Mouse (Mus musculus) layer of hippocampus, adult 8-10 months (tissue): ENCODE data around the gene Rbfox1. TPM values are rescaled to one million over a fixed set of nuclear protein-coding genes. Genes with fewer than 3 reads are reported as not detected.

Experiments used
- DNase-seq, 2 experiments: peaks; one replicate each; pipeline ENCODE4 v3.0.0; 2022; ENCODE audit warnings: low spot score in 2 of 2
- total RNA-seq, 4 experiments: library from RNA; stranded (reverse); gene quantifications; 2 replicates each; pipeline ENCODE4 v1.2.4; 2022

Rbfox1 gene
- total RNA-seq, 4 experiments from 2014 or later = 328 to 354 (median 345) TPM

DNA sequence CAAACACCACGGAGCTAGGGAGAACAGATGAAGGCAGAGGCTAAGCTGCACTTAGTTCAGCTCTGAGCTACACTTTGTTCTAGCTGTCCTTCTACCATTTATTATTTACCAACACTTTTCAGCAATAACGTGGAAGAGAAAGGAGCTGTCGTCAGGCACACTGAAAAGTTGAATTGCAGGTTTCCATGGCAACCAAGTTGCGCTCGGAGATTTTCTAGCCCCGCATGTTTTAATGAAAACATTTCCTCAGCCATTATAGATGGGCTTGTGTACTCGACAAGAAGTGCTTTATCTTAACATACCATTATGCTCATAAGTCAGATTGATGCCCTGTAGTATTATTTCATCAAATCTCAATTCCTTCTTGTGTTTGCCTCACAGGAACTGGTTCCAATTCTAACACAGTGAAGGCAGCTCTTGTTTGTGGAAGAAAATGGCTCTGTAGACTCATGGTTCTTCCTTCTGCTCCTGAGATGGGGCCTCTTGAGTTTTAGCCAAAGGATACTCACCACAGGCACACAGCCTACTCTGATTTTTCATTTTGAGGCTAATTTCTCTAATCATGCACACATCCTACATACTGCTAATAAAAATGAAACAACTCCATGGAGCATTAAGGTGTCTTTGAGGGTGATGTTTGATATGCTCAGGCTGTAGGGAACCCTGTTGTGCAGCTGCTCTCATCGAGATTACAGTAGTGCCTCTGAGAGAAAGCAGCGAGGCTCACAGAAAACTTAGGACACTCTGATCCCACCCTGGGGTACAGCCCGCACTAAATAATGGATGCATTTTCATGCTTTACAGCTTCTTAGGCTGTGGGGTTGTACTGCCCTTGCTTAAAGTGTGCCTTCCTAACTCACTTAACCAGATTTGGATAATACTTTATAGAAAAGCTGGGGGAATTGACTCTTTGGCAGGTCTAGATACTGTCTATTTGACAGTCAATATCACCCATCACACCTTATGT, 107.2 kb downstream of the Rbfox1 start:
- peak in 1 of 2 experiments; percentile 49 for DNase-seq

DNA sequence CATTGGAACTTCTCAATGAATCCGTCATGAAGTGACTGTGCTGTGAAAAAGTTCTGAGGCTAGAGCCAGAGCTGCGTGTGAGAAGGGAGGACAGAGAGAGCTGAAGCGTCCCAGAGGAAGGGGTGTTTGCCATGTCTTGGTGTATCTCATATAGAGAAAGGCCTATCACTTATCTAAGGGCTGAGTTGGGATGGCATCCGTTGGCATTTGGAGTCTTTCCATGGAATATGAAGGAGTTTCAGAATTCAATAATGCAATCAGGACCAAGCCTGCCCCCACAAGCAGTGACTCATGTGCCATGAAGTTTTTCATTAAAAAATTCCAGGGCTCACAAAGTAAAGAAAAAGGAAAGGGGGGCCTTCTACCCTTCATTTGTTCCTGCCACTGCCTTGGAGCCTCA, 112.0 kb downstream of the Rbfox1 start:
- no peak for DNase-seq

DNA sequence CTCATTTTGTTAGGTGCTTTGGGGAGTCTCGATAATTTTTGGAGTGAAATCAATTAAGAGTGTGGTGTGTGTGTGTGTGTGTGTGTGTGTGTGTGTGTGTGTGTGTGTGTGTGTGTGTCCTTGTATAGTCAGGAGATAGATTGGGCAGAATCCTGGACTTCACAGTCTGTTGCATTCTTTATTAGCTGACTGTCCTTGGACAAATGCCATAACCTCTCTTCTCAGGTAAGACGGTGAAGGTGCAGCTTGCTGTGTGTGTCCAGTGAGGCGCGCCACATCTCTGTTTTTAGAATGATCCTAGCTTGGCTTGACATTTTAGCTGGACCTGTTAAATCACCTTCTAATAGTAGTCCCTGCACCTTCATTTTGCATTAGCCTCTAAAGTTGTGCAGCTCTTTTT, 112.5 kb downstream of the Rbfox1 start:
- no peak for DNase-seq

DNA sequence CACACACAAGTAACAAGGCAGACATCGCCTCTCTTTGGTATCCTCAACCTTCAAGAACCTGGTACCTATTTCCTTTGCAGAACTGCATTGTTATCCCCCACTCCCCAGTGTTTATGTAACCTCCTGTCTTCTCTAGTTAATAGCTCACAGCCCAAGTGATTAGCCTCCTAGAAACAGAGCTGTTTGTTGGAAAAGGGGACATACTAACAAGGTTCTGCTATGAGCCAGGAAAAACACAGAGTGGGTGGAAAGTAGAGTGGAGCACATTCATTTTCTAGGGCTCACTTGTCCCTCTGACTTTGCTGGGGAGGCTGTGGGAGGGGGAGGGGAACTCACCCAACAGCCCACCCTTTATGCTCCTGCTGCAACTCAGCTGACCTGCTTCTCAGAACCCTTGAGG, 114.9 kb downstream of the Rbfox1 start:
- no peak for DNase-seq

DNA sequence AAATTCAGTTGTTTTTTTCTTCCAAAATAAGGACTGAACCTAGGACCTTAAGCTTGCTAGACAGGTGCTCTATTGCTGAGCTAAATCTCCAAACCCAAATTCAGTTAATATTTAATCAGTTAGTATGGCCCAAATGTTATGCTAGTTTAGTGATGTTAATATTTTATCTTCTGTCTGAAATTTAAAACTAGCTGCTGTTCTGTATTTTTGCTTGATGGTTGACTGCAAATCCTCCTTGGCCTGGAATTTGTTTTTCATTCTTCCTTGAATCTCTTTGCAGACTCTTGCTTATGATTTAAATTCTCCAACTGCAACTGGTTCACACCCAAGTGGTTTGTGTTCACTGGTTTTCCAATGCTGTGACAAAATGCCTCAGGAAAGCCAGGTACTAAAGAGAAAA, 121.8 kb downstream of the Rbfox1 start:
- DNase-seq = no peak

DNA sequence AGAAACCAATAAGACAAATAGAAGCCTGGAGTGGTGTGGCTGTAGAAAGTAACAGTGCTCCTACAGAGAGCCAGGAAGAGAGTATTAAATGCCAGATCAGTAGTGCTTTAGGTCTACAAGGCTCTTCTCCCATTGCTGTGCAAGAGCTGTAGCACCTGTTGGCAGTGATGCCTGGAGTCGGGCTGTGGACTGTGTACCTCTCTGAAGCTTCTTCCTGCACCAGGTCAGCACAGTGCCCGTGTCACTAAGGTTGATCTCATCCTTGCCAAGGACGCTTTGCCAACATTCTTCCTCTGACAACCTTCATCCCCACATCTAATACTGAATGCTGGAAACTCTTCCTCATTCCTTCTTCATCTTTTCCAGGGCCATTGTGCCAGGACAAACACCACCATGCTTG, 127.7 kb downstream of the Rbfox1 start:
- DNase-seq = no peak

DNA sequence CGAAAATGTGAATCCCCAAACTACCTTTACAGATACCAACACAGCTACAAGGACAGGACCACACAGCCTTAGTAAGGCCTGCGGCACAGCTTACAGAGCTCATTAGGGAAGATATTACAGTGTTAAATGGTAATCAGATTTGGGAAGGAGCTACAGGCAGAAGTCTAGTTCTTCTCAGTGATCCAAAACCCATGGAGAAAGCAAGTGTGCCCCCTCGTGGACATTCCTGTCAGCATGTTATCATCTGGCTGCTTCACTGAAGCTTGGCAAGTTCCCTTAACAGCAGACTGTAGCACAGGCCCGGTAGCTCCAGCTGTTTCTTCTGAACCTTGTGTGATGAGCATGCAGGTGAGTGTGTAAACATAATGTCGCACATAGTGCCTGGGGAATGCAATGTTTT, 133.5 kb downstream of the Rbfox1 start:
- DNase-seq = peak; percentile 84 to 94

DNA sequence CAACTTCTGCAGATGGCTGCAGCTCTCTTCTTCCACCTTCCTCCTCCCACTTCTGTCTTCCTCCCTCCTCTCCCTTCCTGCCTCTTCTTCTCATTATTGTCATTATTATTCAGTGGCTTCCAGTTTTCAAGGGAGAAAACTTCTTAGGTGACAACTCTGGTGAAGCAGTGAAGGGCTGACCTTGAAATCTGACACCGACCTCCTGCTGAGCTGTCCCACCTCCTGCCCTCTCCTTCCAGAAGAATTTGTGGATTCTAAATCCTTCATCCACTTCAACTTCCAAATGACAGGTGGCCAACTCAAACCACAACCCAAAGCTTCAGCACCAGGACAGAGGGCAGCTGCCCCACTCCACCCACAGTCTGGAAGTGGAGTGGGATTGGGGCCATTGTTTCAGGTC, 134.2 kb downstream of the Rbfox1 start:
- DNase-seq = no peak

DNA sequence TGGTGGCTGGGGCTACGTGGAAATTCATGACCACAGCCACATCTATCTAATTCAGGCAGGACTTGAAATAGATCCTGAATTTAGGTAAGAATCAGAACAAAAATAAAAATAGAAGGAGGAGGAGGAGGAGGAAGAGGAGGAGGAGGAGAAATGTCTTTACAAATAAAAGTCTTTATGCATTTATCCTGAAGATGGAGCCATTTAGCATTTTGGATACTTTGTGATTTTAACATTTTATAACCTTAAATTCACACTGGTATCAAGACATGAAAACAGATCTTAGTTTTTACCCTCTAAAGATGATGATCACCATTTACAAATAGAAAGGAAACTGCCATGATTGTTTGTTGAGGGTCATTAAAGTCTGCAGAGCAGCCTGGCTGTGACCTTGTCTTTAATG, 146.1 kb downstream of the Rbfox1 start:
- DNase-seq = no peak

DNA sequence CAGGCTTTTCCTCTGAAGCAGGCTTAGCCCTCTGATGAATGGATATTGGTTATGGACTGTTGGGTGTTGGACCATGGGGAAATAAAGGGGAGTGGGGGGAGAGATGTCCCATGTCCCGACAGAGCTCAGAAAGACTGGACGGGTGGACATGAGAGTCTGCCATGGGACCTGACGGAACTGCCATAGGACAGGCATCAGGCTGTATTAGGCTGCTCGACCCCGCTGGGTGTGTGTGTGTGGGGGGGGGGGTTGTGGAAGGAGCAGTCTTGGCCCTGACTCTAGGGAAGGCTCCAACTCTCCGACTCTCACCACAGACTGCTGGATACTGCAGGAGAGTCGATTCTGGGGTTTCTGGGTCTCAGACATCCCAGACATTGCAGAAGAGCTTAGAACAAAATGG, 147.4 kb downstream of the Rbfox1 start:
- DNase-seq = no peak

DNA sequence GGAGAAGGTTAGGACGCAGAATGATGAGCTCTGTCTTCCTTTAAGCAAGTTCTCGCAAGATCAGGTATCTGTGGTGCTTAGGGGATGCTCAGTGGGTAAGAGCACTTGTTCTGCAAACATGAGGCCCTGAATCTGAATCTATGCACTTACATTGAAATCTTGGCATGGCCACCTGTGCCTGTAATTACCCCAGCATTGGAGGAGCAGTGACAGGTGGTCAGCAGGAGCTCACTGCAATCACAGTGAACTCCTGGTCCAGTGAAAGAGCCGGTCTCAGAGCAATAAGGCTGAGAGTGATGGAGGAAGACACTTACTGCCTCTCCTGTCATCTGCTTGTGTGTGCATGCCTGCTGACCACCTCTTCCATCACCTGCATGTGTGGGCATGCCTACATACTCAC, 149.7 kb downstream of the Rbfox1 start:
- DNase-seq = no peak

DNA sequence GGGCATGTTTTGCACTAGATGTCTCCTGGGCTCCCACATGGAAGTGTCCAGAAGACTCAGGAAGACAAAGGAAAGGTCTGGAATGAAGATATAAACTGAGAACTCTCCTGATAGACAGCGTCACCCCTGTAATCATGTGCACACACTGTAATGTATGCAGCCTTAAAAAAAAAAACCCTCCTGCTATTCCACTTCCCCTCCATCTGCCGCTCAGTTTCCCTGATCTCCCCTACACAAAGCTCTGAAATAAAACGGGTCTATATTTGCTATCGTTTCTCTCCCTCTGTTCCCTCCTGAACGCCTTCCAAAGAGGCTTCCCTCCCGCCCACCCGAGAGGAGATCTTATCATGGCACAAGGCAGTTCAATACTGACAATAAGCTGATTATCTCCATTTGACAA, 151.9 kb downstream of the Rbfox1 start:
- DNase-seq = peak in 1 of 2 experiments; percentile 26

DNA sequence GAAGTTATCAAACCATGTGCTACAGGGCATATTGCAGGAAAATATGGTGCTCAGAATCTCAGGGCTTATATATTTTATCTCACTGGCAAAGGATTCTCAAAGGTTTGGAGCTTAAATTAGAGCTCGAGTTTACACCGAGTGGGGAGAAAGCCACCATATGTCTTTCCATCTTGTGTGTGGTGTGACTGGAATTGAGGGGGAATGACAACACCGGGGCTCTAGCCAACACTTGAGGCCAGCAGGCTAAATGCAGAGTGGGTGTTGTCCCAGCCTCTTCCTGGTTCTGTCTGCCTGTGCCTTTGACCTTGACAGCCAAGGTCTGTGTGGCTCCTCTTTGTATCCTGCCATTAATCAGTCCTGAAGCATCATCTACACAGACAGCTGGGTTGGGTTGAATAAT, 157.6 kb downstream of the Rbfox1 start:
- peak; percentile 39 to 53 for DNase-seq

DNA sequence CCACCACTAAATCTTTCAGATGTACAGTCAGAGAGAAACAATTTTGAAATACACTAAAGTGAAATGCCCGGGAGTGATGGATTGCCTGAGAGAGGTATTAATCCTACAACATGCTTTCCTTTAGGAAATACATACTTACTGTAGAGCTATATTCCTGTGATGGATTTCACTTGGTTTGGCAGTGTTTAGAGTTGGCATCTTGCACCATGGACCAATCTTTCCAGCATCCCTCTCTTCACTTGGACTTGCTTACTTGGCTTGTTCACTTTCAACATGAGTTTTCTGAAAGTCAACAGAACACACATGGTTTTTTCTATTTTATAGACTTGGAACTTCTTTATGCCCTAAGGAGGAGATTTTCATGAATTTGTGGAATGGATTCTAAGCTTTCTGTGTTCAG, 163.4 kb downstream of the Rbfox1 start:
- no peak for DNase-seq

DNA sequence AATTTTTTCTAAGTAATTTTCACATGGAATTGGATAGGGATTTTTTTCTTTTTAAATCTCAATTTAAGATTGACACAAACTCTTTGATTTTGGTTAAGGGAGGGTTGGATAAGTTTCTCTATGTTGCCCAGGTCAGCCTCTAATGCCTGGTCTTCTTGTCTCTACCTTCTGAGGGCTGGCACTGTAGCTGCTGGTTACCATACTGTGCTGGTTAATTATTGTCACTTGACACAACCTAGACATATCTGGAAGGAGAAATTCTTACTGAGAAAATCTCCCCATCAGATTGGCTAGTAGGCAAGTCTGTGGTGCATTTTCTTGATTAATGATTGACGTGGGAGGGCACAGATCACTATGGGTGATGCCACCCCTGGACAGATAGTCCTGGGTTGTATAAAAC, 177.3 kb downstream of the Rbfox1 start:
- DNase-seq = no peak

DNA sequence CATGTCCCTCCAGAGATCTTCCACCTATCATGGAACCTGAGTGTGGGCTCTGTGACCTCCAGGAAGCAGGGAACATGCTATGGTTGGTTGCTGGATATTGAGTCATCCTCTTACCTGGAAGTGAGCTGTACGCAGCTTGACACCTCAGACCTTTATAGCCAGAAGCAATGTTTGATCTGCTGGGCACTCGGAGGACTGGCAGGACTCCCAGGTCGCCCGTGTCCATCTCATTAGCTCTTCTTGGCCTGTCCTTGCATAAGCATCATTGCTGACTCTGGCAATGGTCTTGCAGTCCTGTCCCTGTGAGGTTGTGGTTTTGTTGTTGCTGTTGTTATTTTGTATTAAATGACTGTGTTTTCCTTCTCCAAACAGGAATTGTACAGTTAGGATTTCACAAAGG, 180.3 kb downstream of the Rbfox1 start:
- no peak for DNase-seq

DNA sequence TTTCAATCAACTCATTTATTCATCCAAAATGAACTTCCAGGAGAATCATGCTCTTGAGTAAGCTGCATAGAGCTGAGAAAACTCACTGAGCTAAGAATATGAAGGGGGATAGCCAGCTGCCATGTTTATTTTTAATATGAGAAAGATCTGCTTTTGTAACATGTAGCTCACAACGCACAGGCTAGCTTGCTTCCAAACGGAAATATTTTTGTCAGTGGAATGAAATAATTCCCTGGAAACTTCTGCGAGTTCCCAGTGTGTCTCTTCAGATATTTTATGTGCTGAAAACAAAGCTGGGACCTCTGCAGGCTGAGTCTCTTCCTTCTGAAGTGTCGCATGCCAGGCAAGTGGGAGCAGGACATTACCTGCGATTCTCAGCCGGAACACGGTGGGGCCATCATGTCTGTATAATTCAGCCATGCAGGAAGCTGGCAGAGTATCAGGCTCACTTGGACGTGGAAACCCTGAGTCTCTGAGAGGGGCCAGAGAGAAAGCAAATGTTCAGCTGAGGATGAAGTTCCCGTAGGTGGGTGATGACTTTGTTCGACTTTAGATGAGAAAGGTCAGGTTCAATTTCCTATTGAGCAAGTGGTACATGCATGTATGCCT, 190.4 kb downstream of the Rbfox1 start:
- DNase-seq = no peak

DNA sequence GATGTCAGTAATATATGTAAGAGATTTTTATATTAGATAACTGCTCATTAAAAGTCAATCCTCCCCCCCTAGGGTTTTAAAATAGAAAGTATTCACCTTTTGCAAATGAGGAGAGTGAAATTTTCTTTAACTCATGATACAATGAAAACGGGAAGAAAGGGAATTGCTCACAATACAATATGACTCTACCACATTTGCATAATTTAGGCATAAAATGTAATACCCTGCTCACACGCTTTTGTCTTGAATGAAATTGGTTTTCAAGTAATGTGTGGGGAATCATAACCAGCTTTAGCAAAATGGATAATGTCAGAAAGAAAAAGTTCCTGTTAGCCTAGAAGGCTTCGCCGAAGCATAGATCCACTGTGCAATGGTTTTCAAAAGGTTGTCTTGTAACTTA, 193.9 kb downstream of the Rbfox1 start:
- DNase-seq = no peak

DNA sequence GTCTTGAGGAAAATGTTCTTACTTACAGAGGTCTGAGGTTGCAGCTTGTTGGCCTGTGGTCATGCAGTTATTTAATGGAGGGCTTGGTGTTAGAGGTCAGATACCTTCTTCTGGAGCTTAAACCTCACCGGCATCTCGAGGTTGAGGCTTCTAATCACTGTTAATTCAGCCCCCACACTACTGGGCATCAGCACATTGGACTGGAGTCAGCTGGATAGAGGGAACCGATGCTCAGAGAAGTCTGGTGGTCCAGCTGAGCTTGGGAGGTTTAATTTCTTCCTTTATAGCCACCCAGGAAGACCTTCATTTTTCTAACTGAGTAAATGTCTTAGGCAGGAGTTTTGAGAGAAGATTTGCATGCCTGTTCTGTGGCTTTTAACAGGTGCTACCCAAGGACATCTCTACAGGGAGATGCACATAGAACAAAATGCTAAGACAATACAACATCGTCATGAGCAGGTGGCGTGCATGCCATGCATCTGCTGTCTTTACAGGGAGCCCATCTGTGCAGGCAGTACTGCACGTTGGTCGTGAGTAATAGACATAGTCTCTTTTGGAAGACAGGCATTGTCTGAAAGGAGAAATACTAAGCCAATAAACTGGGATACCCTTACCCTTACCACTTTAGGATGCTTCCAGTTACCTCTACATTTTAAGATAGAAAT, 199.7 kb downstream of the Rbfox1 start:
- DNase-seq = peak; percentile 68 to 76

DNA sequence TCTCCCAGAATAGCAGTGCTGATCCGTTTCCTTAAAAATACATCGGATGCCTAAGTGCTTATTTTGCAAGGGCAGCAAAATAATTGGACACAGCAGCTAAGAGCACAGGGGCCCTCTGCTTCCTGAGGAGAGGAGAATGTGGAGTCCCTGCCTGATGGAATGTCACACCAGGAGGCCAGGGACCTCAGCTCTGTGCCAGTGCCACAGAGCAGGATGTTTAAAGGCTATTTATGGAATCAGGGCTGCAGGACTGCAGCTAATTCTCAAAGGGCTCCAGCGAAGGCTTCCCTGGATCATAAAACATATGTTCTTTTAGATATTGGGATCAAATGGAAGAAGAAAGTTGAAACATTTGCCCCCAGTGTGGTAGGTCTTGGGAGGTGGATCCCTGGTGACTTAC, 201.0 kb downstream of the Rbfox1 start:
- DNase-seq = no peak

DNA sequence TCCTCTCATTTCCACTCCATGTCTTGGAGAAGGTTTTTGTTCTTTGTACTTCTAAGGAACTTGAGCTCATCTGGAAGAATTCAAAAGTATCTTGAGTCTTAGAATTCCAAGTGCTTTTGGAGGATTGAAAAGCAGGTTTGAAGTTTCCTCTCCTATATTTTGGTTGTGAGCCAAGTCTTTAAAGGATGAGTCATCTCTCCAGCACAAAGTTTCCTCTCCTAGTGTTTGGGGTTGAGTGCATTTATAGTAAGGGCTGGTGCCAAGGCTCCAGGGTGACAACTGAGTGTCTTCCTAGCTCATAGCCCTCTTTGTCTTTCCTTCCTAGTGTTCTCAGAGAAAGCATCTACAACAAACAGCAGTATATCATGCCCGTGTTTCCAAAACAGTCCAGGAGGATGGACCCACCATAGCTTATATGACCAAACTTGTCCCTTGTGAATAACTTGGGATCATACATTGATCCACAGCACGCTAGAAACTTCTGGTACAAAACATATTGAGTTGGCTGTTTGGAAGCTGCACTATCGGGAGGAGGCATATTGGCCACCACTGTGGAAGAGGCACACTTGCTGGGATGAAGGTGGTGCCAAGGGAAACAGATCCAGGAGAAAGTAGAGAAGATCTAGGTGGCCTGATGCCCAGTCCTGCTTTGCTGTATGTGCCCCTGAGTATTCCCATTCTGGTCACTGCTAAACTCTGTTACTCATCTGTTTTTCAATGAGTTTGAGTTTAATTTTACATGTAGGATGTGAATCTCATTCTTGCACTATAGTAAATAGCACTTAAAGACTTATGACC, 206.4 kb downstream of the Rbfox1 start:
- no peak for DNase-seq
